Mouse (Mus musculus): ENCODE results near the gene Ifna4. TPM values are rescaled to one million over a fixed set of nuclear protein-coding genes. Genes with fewer than 3 reads are reported as not detected.
A peak's percentile ranks its signal among the peaks of the same experiment; 100 is the strongest.

Ifna4 gene
- polyA plus RNA-seq, 1 experiment from 2014 or later = not detected

- H3K4me3 ChIP-seq (ENCODE audit: low read depth, low read length) = no peak overlapping the region
- no peak for ATAC-seq (ENCODE audit: low FRiP score)
- no peak overlapping the region for H3K9ac ChIP-seq (ENCODE audit: low read depth, low read length)
- no peaks in the 10 kb centered on the region for H3K4me1 ChIP-seq (replicated peaks; ENCODE audit: control insufficient read depth, insufficient read depth, low read length)
- no peak for DNase-seq (ENCODE audit: low spot score)
- no peak overlapping the region for H3K27ac ChIP-seq (ENCODE audit: low read depth, low read length)
- H3K36me3 ChIP-seq (ENCODE audit: control insufficient read depth, insufficient read depth, low read length) = no peaks in the 10 kb centered on the region
- no peaks in the 10 kb centered on the region for H3K9me3 ChIP-seq (ENCODE audit: control insufficient read depth, low read length)
- H3K27me3 ChIP-seq (ENCODE audit: control insufficient read depth, insufficient read depth, low read length) = no peaks in the 10 kb centered on the region
- no peak overlapping the region for H3K4me2 ChIP-seq (replicated peaks; ENCODE audit: low read depth, low read length)
These were observed 17.6 kb downstream of the Ifna4 start for GRCm38 (mm10) chr4:88859214-88859613.

- Histone ChIP-seq H3K27me3 (ENCODE audit: control insufficient read depth, insufficient read depth, low read length) (no peaks in the 10 kb centered on the region; the same call in 1 of the 2 replicates), H3K36me3 (ENCODE audit: control insufficient read depth, insufficient read depth, low read length) (no peaks in the 10 kb centered on the region), H3K4me1 (replicated peaks; ENCODE audit: control insufficient read depth, insufficient read depth, low read length) (no peaks in the 10 kb centered on the region), H3K9ac (ENCODE audit: low read depth, low read length) (no peak overlapping the region), H3K9me3 (ENCODE audit: control insufficient read depth, low read length) (no peaks in the 10 kb centered on the region), H3K27ac (ENCODE audit: low read depth, low read length) (no peak overlapping the region), H3K4me2 (replicated peaks; ENCODE audit: low read depth, low read length) (no peak overlapping the region), H3K4me3 (ENCODE audit: low read depth, low read length) (no peak overlapping the region)
- DNase-seq (ENCODE audit: low spot score) (no peak), ATAC-seq (ENCODE audit: low FRiP score) (no peak)
- WGBS = 5% methylated on average over 7 of the region's 7 CpGs
These were observed 21.6 kb downstream of the Ifna4 start for GRCm38 (mm10) chr4:88863309-88863708.

GRCm38 (mm10) chr4:88864599-88864998 is 22.9 kb downstream of the Ifna4 start:
- no peaks in the 10 kb centered on the region; the same call in 1 of the 2 replicates for H3K27me3 ChIP-seq (ENCODE audit: control insufficient read depth, insufficient read depth, low read length)
- ATAC-seq (ENCODE audit: low FRiP score) = no peak
- 76% methylated on average over 9 of the region's 9 CpGs for WGBS
- no peaks in the 10 kb centered on the region for H3K9me3 ChIP-seq (ENCODE audit: control insufficient read depth, low read length)
- H3K36me3 ChIP-seq (ENCODE audit: control insufficient read depth, insufficient read depth, low read length) = no peaks in the 10 kb centered on the region
- DNase-seq (ENCODE audit: low spot score) = no peak
- H3K4me2 ChIP-seq (replicated peaks; ENCODE audit: low read depth, low read length) = no peak overlapping the region
- H3K27ac ChIP-seq (ENCODE audit: low read depth, low read length) = no peak overlapping the region
- no peaks in the 10 kb centered on the region for H3K4me1 ChIP-seq (replicated peaks; ENCODE audit: control insufficient read depth, insufficient read depth, low read length)
- H3K4me3 ChIP-seq (ENCODE audit: low read depth, low read length) = no peak overlapping the region
- no peak overlapping the region for H3K9ac ChIP-seq (ENCODE audit: low read depth, low read length)

GRCm38 (mm10) chr4:88865011-88865569 is 23.4 kb downstream of the Ifna4 start:
- 49% methylated on average over 6 of the region's 6 CpGs for whole genome bisulfite sequencing
- no peaks in the 10 kb centered on the region; the same call in 1 of the 2 replicates for H3K27me3 ChIP-seq (ENCODE audit: control insufficient read depth, insufficient read depth, low read length)
- ATAC-seq (ENCODE audit: low FRiP score) = no peak
- no peaks in the 10 kb centered on the region for H3K36me3 ChIP-seq (ENCODE audit: control insufficient read depth, insufficient read depth, low read length)
- H3K9ac ChIP-seq (ENCODE audit: low read depth, low read length) = no peak overlapping the region
- H3K9me3 ChIP-seq (ENCODE audit: control insufficient read depth, low read length) = no peaks in the 10 kb centered on the region
- no peak for DNase-seq (ENCODE audit: low spot score)
- no peak overlapping the region for H3K27ac ChIP-seq (ENCODE audit: low read depth, low read length)
- no peaks in the 10 kb centered on the region for H3K4me1 ChIP-seq (replicated peaks; ENCODE audit: control insufficient read depth, insufficient read depth, low read length)
- H3K4me2 ChIP-seq (replicated peaks; ENCODE audit: low read depth, low read length) = no peak overlapping the region
- H3K4me3 ChIP-seq (ENCODE audit: low read depth, low read length) = no peak overlapping the region

- H3K4me3 ChIP-seq (ENCODE audit: low read depth, low read length) = peak overlapping the region; percentile 47
- H3K27ac ChIP-seq (ENCODE audit: low read depth, low read length) = no peak overlapping the region
- DNase-seq (ENCODE audit: low spot score) = peak; percentile 90
- no peaks in the 10 kb centered on the region for H3K4me1 ChIP-seq (replicated peaks; ENCODE audit: control insufficient read depth, insufficient read depth, low read length)
- under 1% methylated on average over 8 of the region's 8 CpGs for WGBS
- ATAC-seq (ENCODE audit: low FRiP score) = peak; percentile 69
- H3K27me3 ChIP-seq (ENCODE audit: control insufficient read depth, insufficient read depth, low read length) = no peaks in the 10 kb centered on the region; the same call in 1 of the 2 replicates
- H3K36me3 ChIP-seq (ENCODE audit: control insufficient read depth, insufficient read depth, low read length) = no peaks in the 10 kb centered on the region
- H3K9me3 ChIP-seq (ENCODE audit: control insufficient read depth, low read length) = no peaks in the 10 kb centered on the region
- H3K4me2 ChIP-seq (replicated peaks; ENCODE audit: low read depth, low read length) = peak overlapping the region; percentile 85
- peak overlapping the region; percentile 42; the same call in 1 of the 2 replicates for H3K9ac ChIP-seq (ENCODE audit: low read depth, low read length)
These were observed 25.8 kb downstream of the Ifna4 start for GRCm38 (mm10) chr4:88867366-88867925.

- no peaks in the 10 kb centered on the region; the same call in 1 of the 2 replicates for H3K27me3 ChIP-seq (ENCODE audit: control insufficient read depth, insufficient read depth, low read length)
- no peaks in the 10 kb centered on the region for H3K9me3 ChIP-seq (ENCODE audit: control insufficient read depth, low read length)
- no peaks in the 10 kb centered on the region for H3K4me1 ChIP-seq (replicated peaks; ENCODE audit: control insufficient read depth, insufficient read depth, low read length)
- no peak overlapping the region for H3K27ac ChIP-seq (ENCODE audit: low read depth, low read length)
- 8% methylated on average over 31 of the region's 31 CpGs for WGBS
- H3K4me3 ChIP-seq (ENCODE audit: low read depth, low read length) = peak overlapping the region; percentile 47
- H3K9ac ChIP-seq (ENCODE audit: low read depth, low read length) = peak overlapping the region; percentile 42; the same call in 1 of the 2 replicates
- ATAC-seq (ENCODE audit: low FRiP score) = peak; percentile 71
- peak overlapping the region; percentile 85 for H3K4me2 ChIP-seq (replicated peaks; ENCODE audit: low read depth, low read length)
- no peaks in the 10 kb centered on the region for H3K36me3 ChIP-seq (ENCODE audit: control insufficient read depth, insufficient read depth, low read length)
- DNase-seq (ENCODE audit: low spot score) = peak; percentile 63
These were observed 26.6 kb downstream of the Ifna4 start for GRCm38 (mm10) chr4:88867926-88868911.

- H3K36me3 ChIP-seq (ENCODE audit: control insufficient read depth, insufficient read depth, low read length) = no peaks in the 10 kb centered on the region
- no peaks in the 10 kb centered on the region for H3K27me3 ChIP-seq (ENCODE audit: control insufficient read depth, insufficient read depth, low read length)
- no peak overlapping the region for H3K4me2 ChIP-seq (replicated peaks; ENCODE audit: low read depth, low read length)
- 0% methylated on average over 2 of the region's 2 CpGs for WGBS
- H3K9ac ChIP-seq (ENCODE audit: low read depth, low read length) = no peak overlapping the region
- H3K27ac ChIP-seq (ENCODE audit: low read depth, low read length) = no peak overlapping the region
- no peaks in the 10 kb centered on the region for H3K9me3 ChIP-seq (ENCODE audit: control insufficient read depth, low read length)
- ATAC-seq (ENCODE audit: low FRiP score) (peak; percentile 34; the same call in 1 of the 2 replicates), DNase-seq (ENCODE audit: low spot score) (peak; percentile 59)
- no peaks in the 10 kb centered on the region for H3K4me1 ChIP-seq (replicated peaks; ENCODE audit: control insufficient read depth, insufficient read depth, low read length)
- no peak overlapping the region for H3K4me3 ChIP-seq (ENCODE audit: low read depth, low read length)
These were observed 31.0 kb downstream of the Ifna4 start for GRCm38 (mm10) chr4:88872691-88873090.

GRCm38 (mm10) chr4:88875435-88876095 is 33.9 kb downstream of the Ifna4 start:
- Histone ChIP-seq H3K9ac (ENCODE audit: low read depth, low read length) (no peak overlapping the region), H3K27ac (ENCODE audit: low read depth, low read length) (no peak overlapping the region), H3K4me3 (ENCODE audit: low read depth, low read length) (no peak overlapping the region), H3K9me3 (ENCODE audit: control insufficient read depth, low read length) (no peaks in the 10 kb centered on the region), H3K4me1 (replicated peaks; ENCODE audit: control insufficient read depth, insufficient read depth, low read length) (no peaks in the 10 kb centered on the region), H3K4me2 (replicated peaks; ENCODE audit: low read depth, low read length) (no peak overlapping the region), H3K27me3 (ENCODE audit: control insufficient read depth, insufficient read depth, low read length) (no peaks in the 10 kb centered on the region), H3K36me3 (ENCODE audit: control insufficient read depth, insufficient read depth, low read length) (no peaks in the 10 kb centered on the region)
- DNase-seq (ENCODE audit: low spot score) (no peak), ATAC-seq (ENCODE audit: low FRiP score) (no peak)
- 80% methylated on average over 4 of the region's 4 CpGs for WGBS

Data from hindbrain, embryonic 11.5 days (tissue).